Mouse (Mus musculus): ENCODE data around the gene Slc22a14.

DNA sequence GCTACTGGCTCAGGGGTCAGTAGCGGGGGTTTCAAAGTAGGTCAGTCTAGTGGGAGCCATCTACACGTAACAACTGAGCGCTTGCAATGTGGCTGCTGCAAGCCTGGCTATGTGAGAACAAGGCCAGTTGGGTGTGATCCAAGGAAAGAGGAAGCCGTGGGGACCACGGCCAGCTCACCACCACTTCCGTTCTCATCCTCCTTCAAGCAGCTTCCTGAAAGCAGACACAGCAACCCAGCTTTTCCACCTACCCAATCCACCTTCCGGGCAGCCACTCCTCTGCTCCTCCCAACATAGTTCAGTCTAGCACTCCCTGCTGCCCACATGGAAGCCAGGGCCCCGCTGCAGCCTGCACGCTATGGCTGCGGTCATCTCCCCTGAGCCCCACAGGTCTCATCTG lies 31.0 kb downstream of the Slc22a14 start:
- no peak for TF ChIP-seq POLR2A (IDR thresholded peaks at IDR 0.05; ENCODE audit: extremely low read depth, insufficient read depth, low read length)
- no peak for TF ChIP-seq CTCF (IDR thresholded peaks at IDR 0.05; ENCODE audit: low read depth, low read length)
